Mouse (Mus musculus) thymus, postnatal 36 days (tissue): ENCODE measurements around the gene Lilrb4a.
"Not testable (repeated sequence)": the region's sequence is repeated elsewhere in the genome, so short reads cannot be mapped to it uniquely, and the experiment has no call there.

Source experiments
- DNase-seq, 2 experiments: peaks; one replicate each; pipeline ENCODE4 v3.0.0; 2022; ENCODE audit warnings: mixed read lengths in 2 of 2

Gene Lilrb4a

GRCm38 (mm10) chr10:51490691-51491090 is at the start of gene Lilrb4a:
TSS of gene Lilrb4a (plus strand) at chr10:51490956.
- not testable (repeated sequence) for DNase-seq

GRCm38 (mm10) chr10:51451610-51452009 is 39.1 kb upstream of the Lilrb4a start:
- DNase-seq = no peak

GRCm38 (mm10) chr10:51453616-51454298 is 37.0 kb upstream of the Lilrb4a start:
- DNase-seq = no peak

- DNase-seq = no peak
These were observed 36.4 kb upstream of the Lilrb4a start for GRCm38 (mm10) chr10:51454365-51454764.

- DNase-seq = no peak
These were observed 35.0 kb upstream of the Lilrb4a start for GRCm38 (mm10) chr10:51455762-51456161.

- DNase-seq = no peak
These were observed 34.4 kb upstream of the Lilrb4a start for GRCm38 (mm10) chr10:51456369-51456768.

- not testable (repeated sequence) for DNase-seq
These were observed 27.0 kb upstream of the Lilrb4a start for GRCm38 (mm10) chr10:51463800-51464199.

GRCm38 (mm10) chr10:51480397-51480796 is 10.4 kb upstream of the Lilrb4a start, which contains the start of the genes Gm49339 and Lilr4b:
TSS of gene Gm49339 (plus strand) at chr10:51480612.
TSS of gene Lilr4b (plus strand) at chr10:51480632.
- DNase-seq = not testable (repeated sequence)

GRCm38 (mm10) chr10:51520021-51520420 is 29.3 kb downstream of the Lilrb4a start:
- DNase-seq = no peak

GRCm38 (mm10) chr10:51521453-51521852 is 30.7 kb downstream of the Lilrb4a start:
- DNase-seq = no peak

GRCm38 (mm10) chr10:51526090-51526489 is 35.3 kb downstream of the Lilrb4a start:
- DNase-seq = no peak

- no peak for DNase-seq
These were observed 35.9 kb downstream of the Lilrb4a start for GRCm38 (mm10) chr10:51526633-51527032.

- no peak for DNase-seq
These were observed 38.2 kb downstream of the Lilrb4a start for GRCm38 (mm10) chr10:51528840-51529434.

- DNase-seq = no peak
These were observed 38.7 kb downstream of the Lilrb4a start for GRCm38 (mm10) chr10:51529497-51529896.

- DNase-seq = no peak
These were observed 40.1 kb downstream of the Lilrb4a start for GRCm38 (mm10) chr10:51530813-51531212.
